Mouse (Mus musculus): ENCODE measurements around the gene Phf5a.

DNA sequence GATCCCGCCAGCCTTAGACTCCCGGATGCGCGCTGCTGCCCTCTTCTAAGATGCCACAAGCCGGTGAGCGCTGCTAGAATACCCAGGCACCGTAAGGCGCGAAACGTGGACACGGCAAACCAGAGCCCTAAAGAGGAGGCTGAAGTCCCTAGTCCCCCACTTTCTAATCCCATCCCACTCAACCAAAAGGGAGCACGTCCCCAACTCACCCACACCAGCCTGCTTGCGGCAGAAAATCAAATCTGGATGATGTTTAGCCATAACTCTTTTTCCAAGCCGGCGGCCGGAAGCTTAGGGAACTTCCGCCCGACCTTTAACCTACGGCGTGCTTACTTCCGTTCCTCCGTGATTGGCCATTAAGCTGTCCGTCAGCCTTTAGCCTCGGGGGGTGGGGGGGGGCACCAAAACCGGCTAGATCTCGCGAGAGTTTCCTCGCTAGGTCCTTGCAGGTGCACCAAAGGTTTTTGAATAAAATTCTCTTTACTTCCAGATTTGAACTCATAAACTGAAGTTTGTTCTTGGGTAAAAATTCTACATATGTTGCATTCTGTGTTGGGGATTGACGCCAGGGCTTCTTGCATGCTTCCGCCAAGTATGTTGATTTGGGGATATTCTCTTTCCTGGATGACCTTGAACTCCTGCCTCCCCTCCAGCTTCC is at the start of gene Phf5a:
- TF ChIP-seq EP300 (IDR thresholded peaks at IDR 0.05; ENCODE audit: low read depth) (peak; percentile 93), CTCF (IDR thresholded peaks at IDR 0.05; ENCODE audit: low read depth) (no peak)
